Mouse (Mus musculus) erythroblast, embryonic 14.5 days (primary cell): ENCODE measurements at regions not wholly inside any gene's neighbourhood (a gene's known extent, or its start where the extent isn't known, plus 50 kb on each side); places are given as distances from the start of the nearest gene placed in this dataset.

Source experiments
- GATA1 ChIP-seq: IDR thresholded peaks from 2 replicates; pipeline ENCODE4 v1.6.1; 2012; ENCODE audit warnings: low read length, inconsistent platforms, mixed read lengths
- TAL1 ChIP-seq: IDR thresholded peaks from 3 replicates; pipeline ENCODE4 v1.6.1; 2012; ENCODE audit warnings: low read length, inconsistent platforms, mixed read lengths

DNA sequence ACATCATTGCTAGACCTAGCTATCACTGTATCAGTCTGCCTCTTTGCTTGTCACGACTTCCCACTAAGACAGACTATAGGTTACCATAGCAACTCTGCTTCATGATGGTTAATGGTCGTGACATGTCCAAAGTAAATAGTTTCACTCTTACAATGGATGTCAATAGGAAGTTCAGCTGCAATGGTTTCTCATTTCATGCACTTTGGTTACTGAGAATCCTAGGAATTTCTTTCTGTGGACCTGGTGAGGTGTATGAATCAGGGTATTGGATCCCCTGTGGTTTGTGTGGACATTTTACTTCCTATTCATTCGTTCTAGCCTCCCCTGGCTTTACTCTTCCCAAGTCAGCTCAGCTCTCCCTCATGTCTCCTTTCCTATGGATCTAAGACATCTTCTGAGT, 385.5 kb upstream of the Dcn start:
- TF ChIP-seq GATA1, result no peak
- TF ChIP-seq TAL1, result no peak
